Mouse (Mus musculus) lung, postnatal 0 days (tissue): ENCODE data around the gene Hist1h1a. TPM values are rescaled to one million over a fixed set of nuclear protein-coding genes. Genes with fewer than 3 reads are reported as not detected.

Experiments used
- ATAC-seq: fragments of 200-750 bp; cut with Nextera tagmentation; 2 replicates; pipeline ENCODE4 v1.8.0; 2017; ENCODE audit warnings: moderate library complexity
- DNase-seq: peaks from one replicate; pipeline ENCODE4 v3.0.0-alpha.2; 2016; ENCODE audit warnings: low spot score
- H3K27ac ChIP-seq: fragments of 300-500 bp; sonication (generic); 2 replicates; pipeline ENCODE4 v1.5.1; 2014; ENCODE audit warnings: antibody characterized with exemption, mild to moderate bottlenecking, low read length, mixed read lengths
- H3K27me3 ChIP-seq: fragments of 300-500 bp; sonication (generic); replicated peaks from 2 replicates; pipeline ENCODE4 v1.6.1; 2014; ENCODE audit warnings: low read length, mixed read lengths; ENCODE audit not compliant: insufficient read depth
- H3K36me3 ChIP-seq: fragments of 300-500 bp; sonication (generic); 2 replicates; pipeline ENCODE4 v1.6.1; 2014; ENCODE audit warnings: low read length, mixed read lengths; ENCODE audit not compliant: insufficient read depth
- H3K4me1 ChIP-seq: fragments of 300-500 bp; sonication (generic); 2 replicates; pipeline ENCODE4 v1.6.1; 2014; ENCODE audit warnings: antibody characterized with exemption, low read depth, low read length, mixed read lengths; ENCODE audit not compliant: insufficient read depth
- H3K4me2 ChIP-seq: fragments of 300-500 bp; sonication (generic); replicated peaks from 2 replicates; pipeline ENCODE4 v1.6.1; 2014; ENCODE audit warnings: low read depth, mild to moderate bottlenecking, low read length, moderate library complexity, mixed read lengths
- H3K4me3 ChIP-seq: fragments of 300-500 bp; sonication (generic); 2 replicates; pipeline ENCODE4 v1.5.1; 2014; ENCODE audit warnings: low read depth, low read length
- H3K9ac ChIP-seq: fragments of 300-500 bp; sonication (generic); replicated peaks from 2 replicates; pipeline ENCODE4 v1.6.1; 2014; ENCODE audit warnings: low read depth, mild to moderate bottlenecking
- H3K9me3 ChIP-seq: fragments of 300-500 bp; sonication (generic); 2 replicates; pipeline ENCODE4 v1.6.1; 2016; ENCODE audit warnings: low read length, mixed read lengths
- CTCF ChIP-seq: IDR thresholded peaks from 2 replicates; pipeline ENCODE4 v1.5.1; 2016; ENCODE audit warnings: antibody characterized with exemption, mild to moderate bottlenecking
- EP300 ChIP-seq: IDR thresholded peaks from 2 replicates; pipeline ENCODE4 v1.6.1; 2016; ENCODE audit warnings: antibody characterized with exemption, mild to moderate bottlenecking, control low read depth
- WGBS: fragments of 180-500 bp; shearing (Covaris S2); extraction: QIAGEN DNeasy Blood & Tissue Kit; methylation state at CpG from one replicate; pipeline ENCODE4 v1.1.7; 2014; 5-methylcytosine and 5-hydroxymethylcytosine counted together
- polyA plus RNA-seq: library from polyadenylated mRNA; unstranded; fragments of >200 nt; fragmentation: Nextera tagmentation; extraction: Ambion mirVana; gene quantifications from 2 replicates; pipeline ENCODE4 v1.2.1, GENCODE M21; 2015

Hist1h1a gene
- polyA plus RNA-seq, 1 experiment from 2014 or later: 0.33 TPM

DNA sequence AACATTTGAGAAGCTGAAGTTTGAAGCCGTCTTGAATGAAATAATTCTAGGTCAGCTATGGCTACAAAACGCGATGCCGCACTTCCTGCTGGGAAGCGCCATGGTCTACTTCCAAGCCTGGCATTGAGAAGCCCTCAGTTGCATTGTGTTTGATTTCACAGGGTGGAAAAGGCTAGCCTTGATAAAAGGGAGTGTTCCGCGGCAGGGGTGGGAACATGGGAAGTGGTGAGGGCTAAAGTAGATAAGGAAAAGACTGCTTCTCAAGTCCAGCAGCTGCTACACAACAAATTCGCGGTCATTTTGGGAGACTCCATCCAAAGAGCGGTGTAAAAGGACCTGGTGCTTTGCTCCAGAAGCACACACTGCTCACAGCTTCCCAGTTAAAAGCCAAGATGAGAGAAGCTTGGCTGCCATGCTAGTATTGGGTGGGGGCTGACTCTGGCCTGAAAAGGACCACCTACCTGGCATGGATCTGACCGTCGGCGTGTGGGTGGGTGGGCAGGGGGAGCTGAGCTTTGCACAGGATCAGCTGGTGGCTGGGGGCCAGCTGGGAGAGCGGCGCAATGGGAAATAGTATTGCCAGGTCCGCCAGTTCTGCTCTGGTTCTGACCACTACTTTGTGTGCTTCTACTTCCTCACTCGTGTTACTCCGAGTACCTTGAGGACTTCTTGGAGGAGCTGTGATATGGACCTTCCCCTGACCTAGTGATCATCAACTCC is 34.8 kb upstream of the Hist1h1a start:
- Histone ChIP-seq H3K27ac (no peak overlapping the region), H3K9me3 (no peaks in the 10 kb centered on the region), H3K36me3 (no peaks in the 10 kb centered on the region), H3K4me2 (no peak overlapping the region), H3K4me1 (0 out of 2 replicates have a peak, but pooled peaks cover 3% of the 10 kb centered on the region), H3K9ac (no peak overlapping the region), H3K4me3 (no peak overlapping the region), H3K27me3 (no peaks in the 10 kb centered on the region)
- DNase-seq: no peak
- TF ChIP-seq CTCF (no peak), EP300 (no peak)
- no peak for ATAC-seq
- WGBS: 83% methylated on average over 18 of the region's 18 CpGs

DNA sequence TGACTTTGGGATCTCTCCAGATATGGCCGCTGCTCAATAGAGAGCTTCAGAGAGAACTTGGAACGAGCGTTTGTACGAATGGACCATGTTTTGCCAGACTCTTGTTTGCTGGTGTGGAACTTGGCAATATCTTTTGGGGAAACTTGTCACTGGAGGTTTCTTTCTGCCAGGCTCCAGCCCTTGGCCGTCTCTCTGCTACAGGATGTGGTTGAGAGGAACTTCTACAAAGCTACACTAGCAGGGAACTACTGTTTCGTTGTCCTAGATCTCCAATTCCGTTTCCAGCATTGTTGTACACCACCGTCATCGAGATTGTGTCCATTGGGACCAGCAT is 34.3 kb upstream of the Hist1h1a start:
- no peaks in the 10 kb centered on the region for H3K36me3 ChIP-seq
- 0 out of 2 replicates have a peak, but pooled peaks cover 3% of the 10 kb centered on the region for H3K4me1 ChIP-seq
- H3K9ac ChIP-seq: no peak overlapping the region
- H3K4me3 ChIP-seq: no peak overlapping the region
- H3K27ac ChIP-seq: no peak overlapping the region
- ATAC-seq: no peak
- no peak for TF ChIP-seq CTCF
- no peak for TF ChIP-seq EP300
- WGBS: 89% methylated on average over 9 of the region's 9 CpGs
- H3K9me3 ChIP-seq: no peaks in the 10 kb centered on the region
- H3K4me2 ChIP-seq: no peak overlapping the region
- no peaks in the 10 kb centered on the region for H3K27me3 ChIP-seq
- DNase-seq: no peak

DNA sequence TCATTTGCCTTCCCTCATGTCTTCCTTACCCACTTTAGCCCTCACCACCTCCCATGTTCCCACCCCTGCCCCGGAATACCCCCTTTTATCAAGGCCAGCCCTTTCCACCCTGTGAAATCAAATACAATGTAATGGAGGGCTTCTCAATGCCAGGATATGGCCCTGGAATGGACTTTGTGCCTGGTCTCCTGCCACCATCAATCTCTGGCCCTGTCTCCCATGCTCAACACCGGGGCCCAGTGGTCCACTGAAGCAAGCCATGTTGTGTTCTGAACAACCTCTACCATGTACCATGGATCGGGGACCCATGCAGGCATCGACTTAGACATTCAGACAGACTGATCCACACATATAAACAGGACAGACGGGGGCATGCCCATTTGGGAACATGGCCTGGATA is 33.8 kb upstream of the Hist1h1a start:
- WGBS: 87% methylated on average over 5 of the region's 5 CpGs
- no peak overlapping the region for H3K27ac ChIP-seq
- H3K4me1 ChIP-seq: 0 out of 2 replicates have a peak, but pooled peaks cover 3% of the 10 kb centered on the region

DNA sequence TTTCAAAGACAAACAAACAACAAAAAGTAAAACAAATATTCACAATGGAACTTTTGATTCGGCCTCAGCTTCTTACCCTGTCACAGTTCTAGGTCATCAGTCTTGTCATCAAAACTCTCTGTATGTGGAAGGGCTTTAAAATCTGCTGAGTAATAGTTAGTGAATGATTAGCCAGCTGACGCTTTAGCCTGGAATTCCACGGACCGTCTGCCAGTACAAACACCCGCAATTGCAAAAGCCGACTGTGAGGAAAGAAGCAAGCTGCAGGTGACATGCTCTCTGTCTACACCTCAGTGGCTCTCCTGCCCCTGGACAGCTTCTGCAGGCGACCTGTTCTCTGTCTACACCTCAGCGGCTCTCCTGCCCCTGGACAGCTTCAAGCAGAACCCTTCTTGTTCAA is 33.0 kb upstream of the Hist1h1a start:
- H3K9me3 ChIP-seq: no peaks in the 10 kb centered on the region
- 0 out of 2 replicates have a peak, but pooled peaks cover 3% of the 10 kb centered on the region for H3K4me1 ChIP-seq
- TF ChIP-seq EP300 (peak; percentile 48; the same call in 1 of the 2 replicates), CTCF (no peak)
- no peak overlapping the region for H3K27ac ChIP-seq
- H3K9ac ChIP-seq: no peak overlapping the region
- no peaks in the 10 kb centered on the region for H3K36me3 ChIP-seq
- ATAC-seq: peak; percentile 86
- peak; percentile 87 for DNase-seq
- 19% methylated on average over 8 of the region's 8 CpGs for WGBS
- no peak overlapping the region for H3K4me3 ChIP-seq
- H3K4me2 ChIP-seq: no peak overlapping the region
- H3K27me3 ChIP-seq: no peaks in the 10 kb centered on the region

More for the DNA sequence above, 33.8 kb upstream of the Hist1h1a start:
- Histone ChIP-seq H3K9me3 (no peaks in the 10 kb centered on the region), H3K27me3 (no peaks in the 10 kb centered on the region), H3K4me2 (no peak overlapping the region), H3K36me3 (no peaks in the 10 kb centered on the region), H3K4me3 (no peak overlapping the region), H3K9ac (no peak overlapping the region)
- no peak for ATAC-seq
- no peak for TF ChIP-seq CTCF
- no peak for TF ChIP-seq EP300
- no peak for DNase-seq

DNA sequence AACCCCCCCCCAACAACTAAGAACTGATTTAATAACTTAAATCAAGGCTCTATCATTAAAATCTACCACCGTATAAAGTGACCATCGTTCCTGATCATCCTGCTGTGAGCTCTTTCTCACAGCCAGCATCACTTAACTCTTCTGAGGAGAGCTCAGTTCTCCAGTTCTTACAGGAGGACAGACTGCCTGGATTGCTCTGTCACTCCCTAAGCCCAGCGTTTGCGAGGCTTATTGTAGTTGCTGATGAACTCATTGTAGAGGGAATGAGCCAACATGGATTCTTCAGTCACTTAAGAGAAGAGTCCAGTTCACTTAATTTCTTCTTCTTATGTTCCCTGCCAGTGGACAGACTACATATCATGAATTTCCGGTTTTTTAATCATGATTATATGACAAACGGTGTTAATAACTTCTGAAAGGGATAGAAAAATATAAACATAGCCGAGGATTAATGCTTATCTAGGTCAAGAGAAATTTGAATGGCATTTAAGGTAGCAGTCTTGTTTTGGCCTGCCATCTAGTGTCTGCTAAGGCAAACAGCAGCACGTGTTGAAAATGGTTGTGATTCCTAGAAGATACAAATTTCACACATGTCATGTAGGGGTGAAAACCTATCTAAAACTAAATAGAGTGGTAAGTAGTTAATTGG is 31.2 kb upstream of the Hist1h1a start:
- DNase-seq (peak; percentile 86), ATAC-seq (0 out of 2 replicates have a peak, but pooled peaks have one; percentile 42)
- no peaks in the 10 kb centered on the region for H3K36me3 ChIP-seq
- WGBS: 24% methylated on average over 8 of the region's 8 CpGs
- H3K4me1 ChIP-seq: 0 out of 2 replicates have a peak, but pooled peaks cover 3% of the 10 kb centered on the region
- H3K27ac ChIP-seq: no peak overlapping the region
- H3K4me3 ChIP-seq: no peak overlapping the region
- H3K27me3 ChIP-seq: no peaks in the 10 kb centered on the region
- no peak overlapping the region for H3K9ac ChIP-seq
- no peak overlapping the region for H3K4me2 ChIP-seq
- H3K9me3 ChIP-seq: no peaks in the 10 kb centered on the region
- TF ChIP-seq EP300 (no peak), CTCF (peak; percentile 90)

DNA sequence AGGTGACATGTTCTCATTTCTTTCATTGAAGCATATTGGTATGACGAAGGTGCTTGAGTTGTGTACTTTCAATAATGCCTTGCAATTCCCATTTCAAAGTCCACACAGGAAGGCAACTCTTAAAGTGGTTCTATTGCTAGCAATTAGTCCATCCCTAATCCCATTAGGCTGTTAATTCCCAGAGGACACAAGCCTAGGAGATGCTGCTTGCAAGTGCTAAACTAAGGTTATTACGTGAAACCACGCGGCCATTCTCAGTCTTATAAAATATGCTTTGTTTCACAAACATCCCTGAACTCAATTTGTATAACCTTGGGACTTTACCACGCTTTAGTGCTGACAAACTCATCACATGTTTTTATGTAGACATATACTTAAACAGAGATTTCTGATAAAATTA is 26.4 kb upstream of the Hist1h1a start:
- H3K27ac ChIP-seq: no peak overlapping the region
- H3K27me3 ChIP-seq: no peaks in the 10 kb centered on the region
- no peak for DNase-seq
- ATAC-seq: no peak
- no peak for TF ChIP-seq EP300
- no peak for TF ChIP-seq CTCF
- H3K36me3 ChIP-seq: no peaks in the 10 kb centered on the region
- 90% methylated on average over 5 of the region's 5 CpGs for WGBS
- no peaks in the 10 kb centered on the region for H3K4me1 ChIP-seq
- no peak overlapping the region for H3K9ac ChIP-seq
- no peaks in the 10 kb centered on the region for H3K9me3 ChIP-seq
- no peak overlapping the region for H3K4me3 ChIP-seq
- no peak overlapping the region for H3K4me2 ChIP-seq
